Mouse (Mus musculus) bone marrow macrophage, adult 2 months (primary cell): ENCODE measurements around the gene Epb41l1. TPM values are rescaled to one million over a fixed set of nuclear protein-coding genes. Genes with fewer than 3 reads are reported as not detected.
"Not testable (repeated sequence)": the region's sequence is repeated elsewhere in the genome, so short reads cannot be mapped to it uniquely, and the experiment has no call there.

Experiments
- H3K27ac ChIP-seq: 2 replicates; pipeline ENCODE4 v1.5.1; 2012; ENCODE audit warnings: low read depth, low read length; ENCODE audit not compliant: insufficient read depth
- H3K4me1 ChIP-seq: 2 replicates; pipeline ENCODE4 v1.6.1; 2012; ENCODE audit warnings: low read length; ENCODE audit not compliant: control insufficient read depth, insufficient read depth
- H3K4me3 ChIP-seq: 2 replicates; pipeline ENCODE4 v1.5.1; 2012; ENCODE audit warnings: mild to moderate bottlenecking, low read length, moderate library complexity; ENCODE audit not compliant: insufficient read depth
- CTCF ChIP-seq: IDR thresholded peaks from 2 replicates; pipeline ENCODE4 v1.5.1; 2012; ENCODE audit warnings: low read depth, mild to moderate bottlenecking, low read length, moderate library complexity
- POLR2A ChIP-seq: IDR thresholded peaks from 2 replicates; pipeline ENCODE4 v1.6.1; 2012; ENCODE audit warnings: mild to moderate bottlenecking, low read depth, low read length, borderline replicate concordance
- polyA plus RNA-seq: library from polyadenylated mRNA; stranded (reverse); fragments of >200 nt; gene quantifications from 2 replicates; pipeline ENCODE4 v1.2.4, GENCODE M21; 2012; ENCODE audit not compliant: missing spikeins, insufficient read depth, insufficient read length

The Epb41l1 gene
- polyA plus RNA-seq, 1 experiment, result 42.8 TPM

GRCm38 (mm10) chr2:156401331-156401730, 19.4 kb upstream of the Epb41l1 start:
- Histone ChIP-seq H3K4me1 (no peaks in the 10 kb centered on the region), H3K27ac (no peak overlapping the region), H3K4me3 (no peak overlapping the region)
- TF ChIP-seq CTCF (no peak), POLR2A (no peak)

- Histone ChIP-seq H3K4me3 (no peak overlapping the region), H3K4me1 (no peaks in the 10 kb centered on the region), H3K27ac (no peak overlapping the region)
- TF ChIP-seq CTCF (no peak), POLR2A (no peak)
Measured at GRCm38 (mm10) chr2:156402036-156402435, 18.7 kb upstream of the Epb41l1 start.

GRCm38 (mm10) chr2:156406987-156407386, 13.7 kb upstream of the Epb41l1 start:
- no peak overlapping the region for H3K27ac ChIP-seq
- H3K4me3 ChIP-seq, result no peak overlapping the region
- TF ChIP-seq POLR2A, result no peak
- TF ChIP-seq CTCF, result no peak
- peaks cover 6% of the 10 kb centered on the region; the same call in 1 of the 2 replicates for H3K4me1 ChIP-seq

GRCm38 (mm10) chr2:156408168-156408567, 12.5 kb upstream of the Epb41l1 start:
- no peak for TF ChIP-seq CTCF
- no peak for TF ChIP-seq POLR2A
- Histone ChIP-seq H3K4me3 (no peak overlapping the region), H3K27ac (no peak overlapping the region), H3K4me1 (peaks cover 6% of the 10 kb centered on the region; the same call in 1 of the 2 replicates)

- peaks cover 25% of the 10 kb centered on the region for H3K4me1 ChIP-seq
- not testable (repeated sequence) for H3K4me3 ChIP-seq, H3K27ac ChIP-seq
Measured at GRCm38 (mm10) chr2:156411348-156411747, 9.4 kb upstream of the Epb41l1 start.

- Histone ChIP-seq H3K4me3 (no peak overlapping the region), H3K27ac (no peak overlapping the region), H3K4me1 (peaks cover 46% of the 10 kb centered on the region)
- TF ChIP-seq CTCF, result no peak
- TF ChIP-seq POLR2A, result no peak
Measured at GRCm38 (mm10) chr2:156414996-156415395, 5.7 kb upstream of the Epb41l1 start.

GRCm38 (mm10) chr2:156415674-156416073, 5.0 kb upstream of the Epb41l1 start:
- no peak overlapping the region for H3K4me3 ChIP-seq
- peak overlapping the region; percentile 62 for H3K27ac ChIP-seq
- TF ChIP-seq POLR2A (no peak), CTCF (no peak)
- peaks cover 46% of the 10 kb centered on the region for H3K4me1 ChIP-seq

GRCm38 (mm10) chr2:156417194-156417593, 3.5 kb upstream of the Epb41l1 start:
- Histone ChIP-seq H3K4me1 (peaks cover 46% of the 10 kb centered on the region), H3K4me3 (no peak overlapping the region), H3K27ac (peak overlapping the region; percentile 73)
- TF ChIP-seq POLR2A (no peak), CTCF (no peak)

- H3K27ac ChIP-seq, result peak overlapping the region; percentile 73; the same call in 1 of the 2 replicates
- H3K4me3 ChIP-seq, result no peak overlapping the region
Measured at GRCm38 (mm10) chr2:156418467-156418866, 2.2 kb upstream of the Epb41l1 start.

GRCm38 (mm10) chr2:156420327-156420693, 399 bp upstream of the Epb41l1 start:
- no peak for TF ChIP-seq CTCF
- no peak for TF ChIP-seq POLR2A
- no peak overlapping the region for H3K27ac ChIP-seq
- peaks cover 35% of the 10 kb centered on the region for H3K4me1 ChIP-seq
- peak overlapping the region; percentile 69 for H3K4me3 ChIP-seq

More at GRCm38 (mm10) chr2:156418467-156418866, 2.2 kb upstream of the Epb41l1 start:
- TF ChIP-seq POLR2A (no peak), CTCF (no peak)
- peaks cover 46% of the 10 kb centered on the region for H3K4me1 ChIP-seq
